Mouse (Mus musculus) MN1 (cell line): ENCODE results near the gene Naglu.
"Not testable (repeated sequence)": the region's sequence is repeated elsewhere in the genome, so short reads cannot be mapped to it uniquely, and the experiment has no call there.

Experiments
- DNase-seq: peaks from one replicate; pipeline ENCODE4 v3.0.0-alpha.2; 2016; ENCODE audit warnings: low spot score

Naglu gene

GRCm38 (mm10) chr11:101125008-101125407 lies 55.2 kb downstream of the Naglu start:
- not testable (repeated sequence) for DNase-seq

- no peak for DNase-seq
Measured at GRCm38 (mm10) chr11:101127075-101127474, 57.3 kb downstream of the Naglu start.
